Mouse (Mus musculus): Measurements from ENCODE around the gene H2-Ob. TPM values are rescaled to one million over a fixed set of nuclear protein-coding genes. Genes with fewer than 3 reads are reported as not detected.

The H2-Ob gene
- total and polyA plus RNA-seq, 3 experiments: 13.7 to 31.9 (median 19.9) TPM

DNA sequence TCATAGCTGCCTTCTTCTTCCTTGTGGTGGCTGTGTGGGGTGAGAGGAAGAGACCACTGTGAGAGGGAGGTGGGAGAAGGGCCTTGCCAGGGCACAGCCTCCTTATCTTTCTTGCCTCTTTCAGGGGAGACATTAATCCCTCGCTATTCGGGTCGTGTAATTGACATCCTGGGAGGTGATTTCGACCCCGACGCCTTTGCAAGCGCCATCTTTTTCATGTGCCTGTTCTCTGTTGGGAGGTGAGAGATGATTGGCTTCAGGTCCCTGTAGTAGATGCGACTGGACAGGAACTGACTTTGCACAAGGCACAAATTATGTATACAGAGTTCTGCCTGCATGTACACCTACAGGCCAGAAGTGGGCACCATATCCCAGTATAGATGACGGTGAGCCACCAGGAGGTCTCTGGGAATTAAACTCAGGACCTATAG is 32.9 kb upstream of the H2-Ob start (continued):
- no peak for TF ChIP-seq JUND (conservative IDR thresholded peaks at IDR 0.05; ENCODE audit: low read depth, low read length)
- TF ChIP-seq IRF4 (IDR thresholded peaks at IDR 0.05; ENCODE audit: low read depth, low read length): no peak
- TF ChIP-seq TCF12 (IDR thresholded peaks at IDR 0.05; ENCODE audit: low read depth, low read length): peak; percentile 49

DNA sequence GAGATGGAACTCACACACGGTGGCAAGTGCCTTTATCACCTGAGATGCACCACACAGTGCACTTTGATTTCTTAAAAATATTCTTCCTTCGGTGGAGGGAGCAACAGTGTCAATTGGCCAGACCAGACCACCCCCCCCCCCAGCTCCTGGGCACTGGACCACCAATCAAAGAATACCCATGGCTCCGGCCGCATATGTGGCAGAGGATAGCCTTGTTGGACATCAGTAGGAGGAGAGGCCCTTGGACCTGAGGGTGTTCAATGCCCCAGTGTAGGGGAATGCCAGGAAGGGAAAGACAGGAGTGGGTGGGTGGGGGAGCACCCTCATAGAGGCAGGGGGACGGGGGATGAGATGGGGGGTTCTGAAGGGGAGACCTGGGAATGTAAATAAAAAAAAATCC is 32.0 kb upstream of the H2-Ob start:
- no peak overlapping the region for H3K9ac ChIP-seq (ENCODE audit: insufficient read depth, low read depth)
- H3K9me3 ChIP-seq (replicated peaks; ENCODE audit: low read length): peaks cover 8% of the 10 kb centered on the region
- H3K4me2 ChIP-seq (ENCODE audit: insufficient read depth, low read depth, poor library complexity, severe bottlenecking): peak overlapping the region; percentile 73
- H3K36me3 ChIP-seq (replicated peaks in 1 of 2; ENCODE audit: control insufficient read depth in 1 of 2, insufficient read depth in 1 of 2, low read length in 1 of 2): peaks cover 42 to 60% of the 10 kb centered on the region in 2 experiments
- H3K79me2 ChIP-seq (replicated peaks; ENCODE audit: control insufficient read depth, extremely low read depth, insufficient read depth, poor library complexity, severe bottlenecking): peaks cover 26% of the 10 kb centered on the region
- no peaks in the 10 kb centered on the region for H3K27me3 ChIP-seq (replicated peaks)
- dilution Hi-C loops (cut with MboI; ENCODE audit: extremely low pct_ligation_motif_present, extremely low pct_unique_long_range_greater_than_20kb, low sequenced_read_pairs): no loop called here
- no peak for DNase-seq (ENCODE audit: extremely low read depth)
- H3K4me3 ChIP-seq (replicated peaks in 1 of 3; ENCODE audit: low read depth in 2 of 3, low read length in 2 of 3, poor library complexity in 1 of 3): peak overlapping the region in 2 of 3 experiments; percentile 9 to 97
- no peak overlapping the region for H3K27ac ChIP-seq (ENCODE audit: insufficient read depth, low read depth)
- H3K4me1 ChIP-seq (ENCODE audit: control insufficient read depth in 1 of 2, insufficient read depth in 2 of 2): peaks cover 11 to 38% of the 10 kb centered on the region in 2 experiments
- TF ChIP-seq NRF1 (IDR thresholded peaks at IDR 0.05; ENCODE audit: low read depth, low read length) (no peak), IRF4 (IDR thresholded peaks at IDR 0.05; ENCODE audit: low read depth, low read length) (no peak), ZC3H11A (IDR thresholded peaks at IDR 0.05; ENCODE audit: low read depth, low read length) (no peak), SMC3 (IDR thresholded peaks at IDR 0.05; ENCODE audit: low read depth, low read length) (no peak), USF1 (IDR thresholded peaks at IDR 0.05; ENCODE audit: low read depth, low read length) (no peak), ETS1 (conservative IDR thresholded peaks at IDR 0.05; ENCODE audit: low read depth, low read length) (no peak), JUN (IDR thresholded peaks at IDR 0.05; ENCODE audit: insufficient read depth, low read depth, low read length) (no peak), POLR2A (IDR thresholded peaks at IDR 0.05; ENCODE audit: low read depth, low read length) (no peak), MAX (IDR thresholded peaks at IDR 0.05; ENCODE audit: low read length) (no peak)
- in situ Hi-C loops (cut with MboI; ENCODE audit: low pct_ligation_motif_present, low pct_unique_long_range_greater_than_20kb, low sequenced_read_pairs): no loop called here

DNA sequence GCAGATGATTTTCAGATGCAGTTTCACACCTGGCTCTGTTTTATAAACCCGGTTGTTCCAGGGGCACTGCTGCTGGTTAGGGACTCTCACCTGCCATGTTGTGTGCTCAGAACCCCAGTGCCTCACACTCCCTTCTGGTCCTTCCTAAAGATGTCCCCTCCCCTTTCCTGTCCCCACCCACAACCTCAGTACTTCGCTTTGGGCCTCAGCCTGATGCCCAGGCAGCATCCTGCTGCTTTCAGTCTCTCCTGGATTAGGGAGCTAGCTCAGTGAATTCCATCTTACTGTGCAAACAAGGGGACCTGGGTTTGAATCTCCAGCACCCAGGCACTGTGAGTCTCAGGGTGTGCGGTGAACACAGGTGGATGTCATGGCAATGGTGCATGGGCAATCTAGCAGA is 31.2 kb upstream of the H2-Ob start:
- peaks cover 8% of the 10 kb centered on the region for H3K9me3 ChIP-seq (replicated peaks; ENCODE audit: low read length)
- no peaks in the 10 kb centered on the region for H3K27me3 ChIP-seq (replicated peaks)
- no peak overlapping the region for H3K9ac ChIP-seq (ENCODE audit: insufficient read depth, low read depth)
- no peak overlapping the region for H3K4me2 ChIP-seq (ENCODE audit: insufficient read depth, low read depth, poor library complexity, severe bottlenecking)
- dilution Hi-C loops (cut with MboI; ENCODE audit: extremely low pct_ligation_motif_present, extremely low pct_unique_long_range_greater_than_20kb, low sequenced_read_pairs) (no loop called here), in situ Hi-C loops (cut with MboI; ENCODE audit: low pct_ligation_motif_present, low pct_unique_long_range_greater_than_20kb, low sequenced_read_pairs) (no loop called here)
- no peak for DNase-seq (ENCODE audit: extremely low read depth)
- H3K4me1 ChIP-seq (ENCODE audit: control insufficient read depth in 1 of 2, insufficient read depth in 2 of 2): peaks cover 11 to 36% of the 10 kb centered on the region in 2 experiments
- no peak overlapping the region for H3K4me3 ChIP-seq (replicated peaks in 1 of 3; ENCODE audit: low read depth in 2 of 3, low read length in 2 of 3, poor library complexity in 1 of 3)
- H3K36me3 ChIP-seq (replicated peaks in 1 of 2; ENCODE audit: control insufficient read depth in 1 of 2, insufficient read depth in 1 of 2, low read length in 1 of 2): peaks cover 47 to 64% of the 10 kb centered on the region in 2 experiments
- H3K27ac ChIP-seq (ENCODE audit: insufficient read depth, low read depth): no peak overlapping the region
- H3K79me2 ChIP-seq (replicated peaks; ENCODE audit: control insufficient read depth, extremely low read depth, insufficient read depth, poor library complexity, severe bottlenecking): peaks cover 26% of the 10 kb centered on the region
- TF ChIP-seq GABPA (IDR thresholded peaks at IDR 0.05; ENCODE audit: insufficient replicate concordance, low read depth, low read length): no peak
- TF ChIP-seq MAX (IDR thresholded peaks at IDR 0.05; ENCODE audit: low read length): no peak
- no peak for TF ChIP-seq EP300 (IDR thresholded peaks at IDR 0.05; ENCODE audit: low read length)
- no peak for TF ChIP-seq POLR2A (IDR thresholded peaks at IDR 0.05; ENCODE audit: low read depth, low read length)

Data from CH12.LX (cell line).